Mouse (Mus musculus): Measurements from ENCODE around the gene 1700013G24Rik. TPM values are rescaled to one million over a fixed set of nuclear protein-coding genes. Genes with fewer than 3 reads are reported as not detected.
"Not testable (repeated sequence)": the region's sequence is repeated elsewhere in the genome, so short reads cannot be mapped to it uniquely, and the experiment has no call there.

Gene 1700013G24Rik
- total RNA-seq (2015; ENCODE audit: low replicate concordance) (not detected in 2 replicates), total RNA-seq (2017; ENCODE audit: low replicate concordance) (not detected in 2 replicates)

DNA sequence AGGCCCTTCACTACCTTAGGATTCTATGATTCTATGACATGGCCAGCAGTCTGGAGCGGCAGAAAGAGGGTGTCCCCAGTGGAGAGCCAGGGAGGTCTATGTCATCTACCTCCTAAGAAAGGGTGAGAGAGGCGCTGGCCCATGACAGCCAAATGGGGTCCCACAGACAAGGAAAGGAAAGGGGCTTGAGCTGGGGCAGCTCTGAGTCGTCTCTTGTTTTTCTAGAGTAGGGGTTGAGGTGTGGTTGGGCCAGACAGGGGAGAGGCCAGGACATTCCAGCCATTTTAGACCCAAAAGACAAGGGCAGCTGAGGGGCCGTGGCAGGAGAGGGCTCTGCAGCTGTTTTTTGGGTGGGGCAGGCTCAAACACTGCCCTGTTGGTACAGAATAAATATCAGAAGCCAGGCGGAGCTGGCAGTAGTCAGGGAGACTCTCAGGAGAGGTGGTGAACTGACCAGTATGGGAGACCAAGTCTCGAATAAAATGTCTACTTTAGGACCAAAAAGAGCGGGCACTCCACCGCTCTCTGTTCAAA, at the start of gene 1700013G24Rik:
TSS of gene 1700013G24Rik (plus strand) at position 51 of the 534 bp plus-strand sequence.
- no peak for ATAC-seq (replicated peaks; ENCODE audit: low FRiP score, poor library complexity, severe bottlenecking)

GRCm38 (mm10) chr4:137405571-137405970, 47.5 kb upstream of the 1700013G24Rik start:
- no peak for ATAC-seq (replicated peaks; ENCODE audit: low FRiP score, poor library complexity, severe bottlenecking)

GRCm38 (mm10) chr4:137409691-137410090, 43.4 kb upstream of the 1700013G24Rik start, which contains the start of gene Cela3a:
TSS of gene Cela3a (minus strand) at chr4:137409791.
- no peak for ATAC-seq (replicated peaks; ENCODE audit: low FRiP score, poor library complexity, severe bottlenecking)

GRCm38 (mm10) chr4:137412185-137412709, 40.8 kb upstream of the 1700013G24Rik start:
- ATAC-seq (replicated peaks; ENCODE audit: low FRiP score, poor library complexity, severe bottlenecking) = not testable (repeated sequence)

DNA sequence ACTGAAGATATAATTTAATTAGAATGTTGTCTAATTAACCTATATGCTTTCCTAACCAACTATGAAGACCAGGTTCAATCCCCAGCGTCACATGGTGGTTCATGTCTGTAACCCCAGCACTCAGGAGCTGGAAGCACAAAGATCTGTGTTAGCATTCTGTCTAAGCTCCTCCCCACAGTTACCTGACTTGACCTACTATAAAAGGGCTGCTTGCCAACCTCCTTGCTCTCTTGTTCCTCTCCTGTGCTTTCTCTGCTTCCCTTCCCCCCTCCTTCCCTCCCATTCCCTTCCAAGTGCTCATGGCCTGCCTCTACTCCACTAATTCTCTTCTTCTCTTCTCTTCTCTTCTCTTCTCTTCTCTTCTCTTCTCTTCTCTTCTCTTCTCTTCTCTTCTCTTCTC, 38.1 kb upstream of the 1700013G24Rik start:
- ATAC-seq (replicated peaks; ENCODE audit: low FRiP score, poor library complexity, severe bottlenecking) = no peak

DNA sequence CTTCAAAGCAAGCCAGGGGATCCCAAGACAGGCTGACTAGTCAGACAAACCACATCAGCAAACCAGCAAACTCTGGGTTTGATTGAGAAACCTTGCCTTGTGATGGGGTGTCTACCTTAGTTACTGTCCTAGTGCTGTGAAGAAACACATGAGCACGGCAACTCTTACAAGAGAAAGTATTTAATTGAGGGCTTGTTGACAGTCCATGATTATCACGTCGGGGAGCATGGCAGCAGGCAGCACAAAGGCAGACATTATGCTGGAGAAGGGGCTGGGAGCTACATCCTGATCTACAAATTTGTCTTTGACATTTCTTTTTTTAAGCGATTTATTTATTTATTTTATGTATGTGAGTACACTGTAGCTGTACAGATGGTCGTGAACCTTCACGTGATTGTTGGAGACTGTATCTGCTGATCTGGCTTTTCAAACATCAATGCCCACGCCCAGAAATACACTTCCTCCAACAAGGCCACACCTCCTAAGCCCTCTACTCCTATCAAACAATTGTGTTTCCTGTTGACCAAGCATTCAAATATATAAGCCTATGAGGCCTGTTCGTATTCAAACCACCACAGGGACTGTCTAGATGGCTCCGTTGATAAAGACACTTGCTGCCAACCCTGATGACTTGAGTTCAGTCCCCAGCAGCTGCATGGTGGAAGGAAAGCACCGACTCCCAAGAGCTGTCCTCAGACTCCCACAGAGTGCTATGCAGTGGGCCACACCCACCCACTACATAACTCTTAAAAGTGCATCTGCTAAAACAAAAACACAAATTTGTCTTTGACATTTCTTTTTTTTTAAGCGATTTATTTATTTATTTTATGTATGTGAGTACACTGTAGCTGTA, 35.1 kb upstream of the 1700013G24Rik start:
- ATAC-seq (replicated peaks; ENCODE audit: low FRiP score, poor library complexity, severe bottlenecking) = no peak

DNA sequence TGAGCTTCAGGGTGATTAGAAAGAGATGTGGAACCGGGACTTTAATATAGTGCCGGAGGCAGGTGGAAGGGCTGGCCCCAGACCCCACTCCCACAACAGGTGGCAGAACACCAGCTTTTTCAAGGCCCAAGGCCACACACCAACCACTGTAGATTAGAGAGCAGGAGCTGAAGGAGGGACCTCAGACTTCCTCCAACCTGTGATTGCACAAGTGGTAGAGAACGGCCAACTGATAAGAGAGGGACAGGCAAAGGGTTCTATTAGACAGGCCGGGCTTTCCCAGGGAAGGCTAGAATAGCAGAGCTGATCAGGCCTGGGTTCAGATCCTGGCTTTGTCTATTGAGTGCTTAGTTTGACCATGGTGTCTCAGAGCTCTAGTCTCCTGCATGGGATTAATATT, 22.6 kb upstream of the 1700013G24Rik start, which contains the start of gene Cela3b:
TSS of gene Cela3b (minus strand) at position 39 of the 400 bp plus-strand sequence.
- ATAC-seq (replicated peaks; ENCODE audit: low FRiP score, poor library complexity, severe bottlenecking) = no peak

DNA sequence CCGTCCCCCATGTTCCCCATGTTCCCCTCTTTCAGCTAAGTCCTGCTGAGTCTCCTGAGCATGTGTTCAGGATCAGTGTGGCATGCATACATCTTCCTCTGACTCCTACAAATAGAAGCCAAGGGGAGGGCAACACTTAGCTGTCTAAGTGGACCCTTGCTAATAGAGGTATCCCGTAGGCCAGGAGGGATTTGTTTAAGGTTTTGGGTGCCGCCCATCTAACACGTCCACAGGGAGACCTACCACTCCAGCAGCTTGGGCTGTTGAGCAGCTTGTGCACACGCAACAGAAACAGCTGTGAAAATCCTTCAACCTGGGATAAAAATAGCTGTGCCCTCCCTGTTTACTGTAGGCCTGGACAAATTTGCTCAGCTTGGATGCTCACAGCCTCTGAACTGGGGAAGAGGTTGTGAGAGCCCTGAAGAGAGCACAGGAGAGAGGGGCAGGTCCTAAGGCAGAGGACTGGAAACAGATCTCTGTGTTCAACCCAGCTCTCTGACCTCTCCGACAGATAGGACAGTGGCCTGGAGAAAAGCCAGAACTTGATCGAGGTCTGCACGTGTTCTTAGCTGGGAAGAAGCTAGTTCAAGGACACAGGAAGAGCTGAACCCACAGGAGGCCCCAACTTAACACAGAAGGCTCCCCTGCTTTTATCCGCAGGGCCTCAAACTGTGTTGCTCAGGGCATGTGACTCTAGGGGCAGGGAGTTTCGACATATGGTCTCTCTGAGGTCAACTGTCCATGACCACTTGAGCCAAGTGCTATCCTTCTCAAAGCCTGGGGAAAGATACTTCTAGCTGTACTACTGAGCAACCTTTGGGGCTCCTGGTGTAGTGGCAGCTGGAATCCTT, 20.2 kb upstream of the 1700013G24Rik start:
- ATAC-seq (replicated peaks; ENCODE audit: low FRiP score, poor library complexity, severe bottlenecking) = not testable (repeated sequence)

GRCm38 (mm10) chr4:137436979-137437669, 16.0 kb upstream of the 1700013G24Rik start:
- no peak for ATAC-seq (replicated peaks; ENCODE audit: low FRiP score, poor library complexity, severe bottlenecking)

DNA sequence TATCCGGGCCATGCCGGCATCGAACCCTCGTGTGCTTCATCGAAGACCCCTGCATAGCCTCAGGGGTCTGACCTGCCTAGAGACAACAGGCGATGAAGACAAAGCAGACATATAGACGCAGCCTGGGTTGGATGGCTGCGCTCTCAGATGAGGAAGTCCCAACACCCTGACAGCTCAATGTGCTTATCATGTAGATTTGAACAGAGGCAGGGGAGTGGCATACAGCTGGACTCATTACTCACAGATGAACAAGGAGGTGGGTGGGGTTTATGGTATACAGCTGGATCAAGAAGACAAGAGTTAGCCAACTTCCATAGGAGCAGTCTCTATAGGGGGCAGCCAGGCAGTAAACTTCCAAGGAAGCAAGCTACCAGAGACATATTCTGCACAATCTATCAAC, 14.2 kb upstream of the 1700013G24Rik start:
- ATAC-seq (replicated peaks; ENCODE audit: low FRiP score, poor library complexity, severe bottlenecking) = peak; percentile 94

- ATAC-seq (replicated peaks; ENCODE audit: low FRiP score, poor library complexity, severe bottlenecking) = no peak
Measured at GRCm38 (mm10) chr4:137441332-137441731, 11.8 kb upstream of the 1700013G24Rik start.

GRCm38 (mm10) chr4:137443625-137444024, 9.5 kb upstream of the 1700013G24Rik start:
- peak; percentile 48 for ATAC-seq (replicated peaks; ENCODE audit: low FRiP score, poor library complexity, severe bottlenecking)

GRCm38 (mm10) chr4:137445881-137446280, 7.2 kb upstream of the 1700013G24Rik start:
- ATAC-seq (replicated peaks; ENCODE audit: low FRiP score, poor library complexity, severe bottlenecking) = no peak

DNA sequence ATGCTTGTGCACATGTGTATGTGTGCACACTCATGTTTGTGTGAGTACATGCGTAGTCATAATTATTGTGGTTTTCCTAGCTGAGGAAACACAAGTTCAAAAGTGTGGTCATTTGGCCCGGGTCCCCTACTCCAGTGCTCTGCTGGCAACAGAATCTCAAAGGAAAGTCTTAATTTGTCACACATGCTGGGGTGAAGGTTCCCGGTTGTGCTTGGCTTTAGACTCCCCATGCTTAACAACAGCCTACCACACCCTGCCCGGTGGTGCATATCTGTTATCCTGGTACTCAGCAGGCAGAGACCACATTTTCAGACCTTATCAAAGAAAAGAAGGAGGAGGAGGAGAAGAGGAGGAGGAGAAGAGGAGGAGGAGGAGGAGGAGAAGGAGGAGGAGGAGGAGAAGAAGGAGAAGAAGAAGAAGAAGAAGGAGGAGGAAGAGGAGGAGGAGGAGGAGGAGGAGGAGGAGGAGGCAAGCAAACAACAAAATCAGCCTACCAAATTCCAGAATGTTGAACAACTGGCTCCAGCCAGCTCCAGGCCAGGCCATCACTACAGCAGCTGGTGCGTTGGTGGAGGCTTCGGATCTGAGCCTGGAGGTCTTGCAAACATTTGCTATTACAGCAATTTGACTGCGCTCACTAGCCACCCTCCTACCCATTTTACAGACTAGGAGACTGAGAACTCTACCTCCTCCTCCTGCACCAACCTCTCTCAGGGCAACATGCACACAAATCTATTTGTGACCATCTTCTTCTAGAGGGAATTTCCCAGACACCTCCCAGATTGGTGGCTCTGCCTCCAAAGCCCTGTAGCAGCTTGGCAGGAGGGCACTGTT, 5.5 kb upstream of the 1700013G24Rik start:
- peak; percentile 63 for ATAC-seq (replicated peaks; ENCODE audit: low FRiP score, poor library complexity, severe bottlenecking)

- no peak for ATAC-seq (replicated peaks; ENCODE audit: low FRiP score, poor library complexity, severe bottlenecking)
Measured at GRCm38 (mm10) chr4:137448197-137448596, 4.9 kb upstream of the 1700013G24Rik start.

DNA sequence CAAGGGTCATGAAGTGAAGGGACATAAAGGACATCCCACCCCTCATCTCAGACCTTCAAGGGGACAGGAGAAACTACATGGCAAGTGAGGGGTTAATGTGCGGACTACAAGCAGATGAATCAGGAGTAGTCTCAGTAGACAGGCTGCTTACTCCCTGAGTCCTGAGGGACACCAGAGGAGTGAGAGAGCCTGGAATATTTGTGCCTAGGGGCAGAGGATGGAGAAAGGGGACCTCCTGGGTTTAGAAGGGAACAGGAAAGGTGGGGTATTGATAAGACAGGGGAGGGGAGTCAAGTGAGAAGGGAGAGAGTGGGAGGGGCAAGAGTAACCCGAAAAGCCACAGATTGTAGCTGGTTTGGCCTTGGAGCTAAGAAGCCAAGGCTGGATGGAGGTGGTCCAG, 4.4 kb upstream of the 1700013G24Rik start:
- no peak for ATAC-seq (replicated peaks; ENCODE audit: low FRiP score, poor library complexity, severe bottlenecking)

DNA sequence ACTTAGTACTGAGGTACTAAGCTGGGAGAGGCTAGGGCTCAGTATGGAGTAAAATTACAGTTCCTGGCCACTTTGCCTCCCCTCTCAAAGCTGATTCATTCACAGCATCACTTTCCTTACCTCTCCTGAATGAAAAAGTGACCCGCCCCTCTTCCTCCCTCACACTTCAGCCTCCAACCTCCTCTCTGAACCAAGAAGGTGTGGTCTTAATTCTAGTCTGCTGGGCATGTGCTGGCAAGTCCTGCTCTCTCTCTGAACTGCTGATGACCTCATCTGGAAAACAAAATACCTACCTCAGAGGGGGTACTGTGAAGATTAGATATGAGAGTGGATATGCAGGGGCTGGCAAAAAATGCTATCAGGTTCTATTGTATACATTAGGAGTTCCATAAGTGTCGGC, 4.0 kb upstream of the 1700013G24Rik start:
- ATAC-seq (replicated peaks; ENCODE audit: low FRiP score, poor library complexity, severe bottlenecking) = no peak

DNA sequence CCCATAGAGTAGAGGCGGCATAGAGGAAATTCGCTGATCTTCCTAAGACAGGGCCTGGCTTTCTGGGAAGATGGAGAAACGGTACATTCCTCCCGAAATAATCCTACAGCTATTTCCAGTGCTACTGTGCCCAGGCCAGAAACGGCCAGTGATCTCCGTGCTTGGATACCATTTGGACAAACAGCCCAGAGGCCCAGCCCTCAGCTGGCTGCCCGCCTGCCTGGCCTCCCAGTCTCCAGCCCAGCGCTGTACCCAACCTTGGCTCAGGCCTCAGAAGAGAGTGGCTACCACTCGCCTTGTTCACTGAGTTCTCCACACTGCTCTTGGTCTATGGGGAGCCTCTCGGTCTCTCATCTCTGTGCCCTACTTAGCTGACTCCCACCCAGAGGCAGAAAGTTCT, 3.4 kb upstream of the 1700013G24Rik start:
- ATAC-seq (replicated peaks; ENCODE audit: low FRiP score, poor library complexity, severe bottlenecking) = no peak
